Mouse (Mus musculus): ENCODE measurements around the gene Gpr87.

DNA sequence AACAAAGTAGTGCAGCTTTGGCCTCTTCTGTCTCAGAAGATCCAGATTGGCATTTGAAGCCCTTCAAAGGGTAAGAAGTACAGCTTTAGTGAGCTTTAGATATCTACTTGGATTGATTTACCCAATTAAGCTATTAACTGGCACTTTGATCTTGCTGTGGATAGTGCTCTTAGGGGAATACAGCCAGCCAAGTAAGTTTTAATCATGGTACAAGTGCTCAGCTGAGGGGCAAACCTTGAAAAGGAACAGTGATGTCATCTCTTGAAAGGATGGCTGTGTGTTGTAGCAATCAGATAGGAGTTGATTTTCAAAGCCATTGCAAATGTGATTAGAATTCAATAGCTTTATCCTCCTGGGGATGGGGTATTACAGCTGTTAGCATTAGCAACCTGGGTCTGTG lies 12.8 kb downstream of the Gpr87 start:
- TF ChIP-seq POLR2A (IDR thresholded peaks at IDR 0.05; ENCODE audit: borderline replicate concordance, extremely low read depth, low read depth, low read length), result no peak
- TF ChIP-seq CTCF (IDR thresholded peaks at IDR 0.05; ENCODE audit: insufficient read depth, low read length), result no peak
